Mouse (Mus musculus) kidney, embryonic 14.5 days (tissue): ENCODE measurements around the gene Zc3h7a. TPM values are rescaled to one million over a fixed set of nuclear protein-coding genes. Genes with fewer than 3 reads are reported as not detected.

Experiments used
- ATAC-seq: fragments of 200-750 bp; cut with Nextera tagmentation; 2 replicates; pipeline ENCODE4 v1.8.0; 2017; ENCODE audit warnings: moderate number of reproducible peaks, mild to moderate bottlenecking, moderate TSS enrichment, moderate library complexity; ENCODE audit not compliant: low FRiP score, low TSS enrichment
- H3K27ac ChIP-seq: fragments of 300-500 bp; sonication (generic); 2 replicates; pipeline ENCODE4 v1.5.1; 2014; ENCODE audit warnings: low read depth, mild to moderate bottlenecking, low read length, moderate library complexity, mixed read lengths
- H3K27me3 ChIP-seq: fragments of 300-500 bp; sonication (generic); 2 replicates; pipeline ENCODE4 v1.6.1; 2014; ENCODE audit warnings: mild to moderate bottlenecking, low read length; ENCODE audit not compliant: control insufficient read depth, insufficient read depth
- H3K36me3 ChIP-seq: fragments of 300-500 bp; sonication (generic); 2 replicates; pipeline ENCODE4 v1.6.1; 2014; ENCODE audit warnings: low read length, mixed read lengths; ENCODE audit not compliant: control insufficient read depth, insufficient read depth
- H3K4me1 ChIP-seq: fragments of 300-500 bp; sonication (generic); 2 replicates; pipeline ENCODE4 v1.6.1; 2014; ENCODE audit warnings: low read length, mixed read lengths; ENCODE audit not compliant: control insufficient read depth, insufficient read depth
- H3K4me2 ChIP-seq: fragments of 300-500 bp; sonication (generic); replicated peaks from 2 replicates; pipeline ENCODE4 v1.6.1; 2014; ENCODE audit warnings: low read depth, mild to moderate bottlenecking, low read length
- H3K4me3 ChIP-seq: fragments of 300-500 bp; sonication (generic); 2 replicates; pipeline ENCODE4 v1.5.1; 2014; ENCODE audit warnings: mild to moderate bottlenecking, low read length
- H3K9ac ChIP-seq: fragments of 300-500 bp; sonication (generic); 2 replicates; pipeline ENCODE4 v1.6.1; 2014; ENCODE audit warnings: low read depth, mild to moderate bottlenecking, low read length, moderate library complexity
- H3K9me3 ChIP-seq: fragments of 300-500 bp; sonication (generic); 2 replicates; pipeline ENCODE4 v1.6.1; 2016; ENCODE audit warnings: low read length; ENCODE audit not compliant: control insufficient read depth
- WGBS: fragments of 180-500 bp; shearing (Covaris S2); extraction: QIAGEN DNeasy Blood & Tissue Kit; methylation state at CpG from one replicate; pipeline ENCODE4 v1.1.7; 2014; 5-methylcytosine and 5-hydroxymethylcytosine counted together
- microRNA-seq: library from miRNA; unstranded; fragments of <30 nt; microRNA quantifications from one replicate; pipeline ENCODE4, GENCODE M21; 2016
- polyA plus RNA-seq: library from polyadenylated mRNA; unstranded; fragments of >200 nt; fragmentation: Nextera tagmentation; extraction: Ambion mirVana; gene quantifications from 2 replicates; pipeline ENCODE4 v1.2.1, GENCODE M21; 2014

The Zc3h7a gene
- polyA plus RNA-seq, 1 experiment from 2014 or later, result 101 TPM

DNA sequence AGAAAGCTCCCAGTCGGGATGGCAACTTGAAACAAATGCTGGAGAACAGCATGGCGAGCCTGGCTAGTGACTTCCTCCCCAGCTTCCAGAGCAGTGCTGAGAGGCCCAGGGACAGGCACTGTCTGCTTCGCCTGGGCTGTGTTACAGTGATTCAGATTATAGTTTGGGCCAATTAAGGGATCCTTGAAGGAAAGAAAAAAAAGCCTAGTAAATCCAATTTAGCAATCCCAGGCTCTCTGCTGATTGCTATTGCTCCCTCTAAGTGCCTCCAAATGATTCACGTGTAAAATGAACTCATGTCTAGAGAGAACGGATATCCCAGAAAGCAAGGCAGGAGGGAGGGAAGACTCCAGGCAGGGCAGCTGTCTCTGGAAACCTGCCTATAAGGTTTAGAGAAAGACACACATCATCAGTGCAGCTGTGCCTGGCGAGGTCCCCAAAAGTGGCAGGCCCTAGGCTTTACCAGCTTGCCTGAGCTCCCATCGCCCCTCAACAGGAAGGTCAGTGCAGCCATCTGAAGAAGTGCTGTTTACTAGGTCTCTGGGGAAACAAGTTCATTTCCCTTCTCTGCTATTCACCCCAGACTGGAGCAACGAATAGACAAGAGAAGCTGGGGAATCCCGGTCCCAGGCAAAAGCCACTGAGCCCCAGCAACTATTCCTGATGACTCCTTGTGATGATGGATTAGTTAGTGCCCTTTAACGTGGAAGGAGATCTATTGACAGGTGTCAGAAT, 85.2 kb downstream of the Zc3h7a start:
- Histone ChIP-seq H3K27me3 (no peaks in the 10 kb centered on the region), H3K27ac (no peak overlapping the region), H3K9me3 (no peaks in the 10 kb centered on the region), H3K9ac (no peak overlapping the region), H3K36me3 (peaks cover 52% of the 10 kb centered on the region), H3K4me3 (no peak overlapping the region), H3K4me2 (no peak overlapping the region), H3K4me1 (no peaks in the 10 kb centered on the region)
- WGBS, result 82% methylated on average over 10 of the region's 10 CpGs
- no peak for ATAC-seq

DNA sequence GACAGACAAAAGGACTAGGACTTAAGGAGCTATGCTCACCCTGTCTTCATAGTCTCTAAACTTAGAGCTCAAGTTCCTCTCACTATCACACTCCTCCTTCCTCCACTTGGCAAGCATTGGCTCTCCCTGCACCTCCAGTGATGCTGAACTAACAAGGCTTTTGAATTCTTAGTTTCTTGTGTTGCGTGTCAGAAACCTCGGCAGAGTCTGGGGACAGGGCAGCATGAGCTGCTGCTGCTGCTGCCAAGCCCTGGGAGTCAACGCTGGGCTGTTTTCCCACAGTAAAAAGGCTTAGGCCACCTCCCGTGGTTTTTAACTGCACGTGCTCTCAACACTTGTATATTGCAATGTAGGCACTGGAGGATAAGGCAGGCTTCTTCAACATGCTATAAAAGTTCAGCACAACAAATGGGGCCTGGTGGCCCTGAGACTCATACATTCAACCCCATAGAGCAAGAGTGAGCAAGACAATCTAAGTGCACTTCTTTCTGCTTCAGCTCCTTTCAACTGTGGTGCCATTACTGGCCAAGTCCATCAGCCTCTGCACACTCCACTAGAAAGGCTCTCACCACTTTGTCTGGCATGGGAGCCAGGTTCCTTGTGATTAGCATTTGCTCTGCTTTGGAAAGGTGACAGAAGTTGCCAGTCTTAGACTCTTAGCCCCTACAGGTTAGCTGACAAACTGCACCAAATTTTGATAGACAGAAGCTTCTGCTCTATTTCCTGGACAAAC, 89.2 kb downstream of the Zc3h7a start:
- Histone ChIP-seq H3K4me2 (no peak overlapping the region), H3K9me3 (no peaks in the 10 kb centered on the region), H3K27me3 (no peaks in the 10 kb centered on the region), H3K4me1 (no peaks in the 10 kb centered on the region), H3K4me3 (no peak overlapping the region), H3K36me3 (peaks cover 81% of the 10 kb centered on the region), H3K27ac (no peak overlapping the region), H3K9ac (no peak overlapping the region)
- WGBS, result 83% methylated on average over 5 of the region's 5 CpGs
- ATAC-seq, result no peak

Small RNA genes lying within 50 kb of the gene (microRNA-seq; reads per million reads assigned to microRNA genes)
- gene Gm23935, result 77.4 reads per million, percentile 49 among the genes with 10 or more reads in this experiment

Other genes with a start within 250 kb of the Zc3h7a start
- 32.5 and 54.4 TPM in 2 replicates for gene Snn, start 115.4 kb downstream of the Zc3h7a start, polyA plus RNA-seq
- 104 and 121 TPM in 2 replicates for gene Litaf, start 110.2 kb downstream of the Zc3h7a start, polyA plus RNA-seq
- 33.1 and 38.8 TPM in 2 replicates for gene Txndc11, start 41.7 kb downstream of the Zc3h7a start, polyA plus RNA-seq
- 235 and 236 TPM in 2 replicates for gene Rsl1d1, start 26.9 kb upstream of the Zc3h7a start, polyA plus RNA-seq
- gene Gspt1, start 77.9 kb upstream of the Zc3h7a start, polyA plus RNA-seq, result 106 and 107 TPM in 2 replicates
- not detected in 2 replicates for gene Tnfrsf17, start 137.4 kb upstream of the Zc3h7a start, polyA plus RNA-seq
- gene Snx29, start 146.5 kb upstream of the Zc3h7a start, polyA plus RNA-seq, result 8.6 and 17.7 TPM in 2 replicates